Mouse (Mus musculus): ENCODE data around the gene Erbin.

The Erbin gene

DNA sequence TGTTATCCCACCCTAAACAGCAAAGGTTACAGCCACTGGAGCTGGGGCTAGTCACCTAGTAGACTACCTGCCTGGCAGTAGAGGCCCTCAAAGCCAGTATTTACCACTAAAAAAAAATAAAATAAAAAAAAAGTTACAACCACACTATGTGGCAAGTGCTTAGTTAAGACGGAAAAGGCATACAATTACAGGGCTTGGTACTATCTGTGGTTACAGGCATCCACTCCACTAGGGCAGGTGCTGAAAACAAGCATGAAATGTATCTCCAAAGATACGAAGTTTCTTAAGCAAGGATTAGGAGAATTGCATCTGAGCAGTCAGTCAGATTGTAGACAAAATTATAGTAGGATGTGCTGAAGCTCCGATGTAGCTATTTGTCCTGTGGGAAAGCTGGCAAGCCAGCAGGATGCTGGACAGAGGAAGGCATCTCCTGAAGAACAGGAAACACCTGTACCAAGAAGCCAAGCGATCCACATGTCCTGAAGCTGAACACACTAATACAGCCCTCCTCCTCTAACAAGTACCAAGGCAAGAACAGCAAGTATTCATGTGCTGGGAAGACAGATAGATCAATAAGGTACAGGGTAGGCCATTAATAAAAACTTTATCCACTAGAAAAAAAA is 6.1 kb downstream of the Erbin start:
- no peak for DNase-seq (ENCODE audit: extremely low read depth, low read depth, low spot score)

DNA sequence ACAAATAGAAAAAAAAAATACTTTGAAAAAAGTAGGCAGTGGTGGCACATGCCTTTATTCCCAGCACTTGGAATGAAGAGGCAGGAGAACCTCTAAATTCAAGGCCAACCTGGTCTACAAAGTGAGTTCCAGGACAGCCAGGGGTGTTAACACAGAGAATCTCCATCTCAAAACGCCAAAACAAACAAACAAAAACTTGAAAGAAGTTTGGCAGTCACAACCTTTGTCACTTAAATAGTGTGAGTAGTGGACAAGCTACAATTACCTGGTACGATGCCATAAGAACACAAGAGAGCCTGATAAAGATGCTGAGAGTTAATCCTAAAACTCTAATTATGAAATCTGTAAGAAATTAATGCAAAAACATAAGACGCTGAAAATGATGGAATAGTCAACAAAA is 8.0 kb downstream of the Erbin start:
- no peak for DNase-seq (ENCODE audit: extremely low read depth, low read depth, low spot score)

DNA sequence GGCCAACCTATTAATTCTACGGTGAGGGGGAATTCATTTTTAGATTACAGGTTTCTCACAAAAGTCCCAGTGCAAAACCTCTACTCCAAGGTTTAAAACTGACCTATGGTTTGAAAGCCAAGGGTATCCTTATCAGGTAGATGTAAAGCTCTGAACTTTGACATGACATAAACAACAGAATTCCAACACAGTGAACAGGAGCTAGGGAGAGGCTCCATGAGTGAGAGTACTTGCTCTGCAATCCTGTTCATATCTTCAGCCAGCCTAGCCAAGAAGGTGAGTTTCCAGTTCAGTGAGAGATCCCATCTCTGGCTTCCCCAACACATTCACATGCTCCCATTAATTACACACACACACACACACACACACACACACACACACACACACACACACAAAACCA is 9.7 kb downstream of the Erbin start:
- DNase-seq (ENCODE audit: extremely low read depth, low read depth, low spot score) = no peak

DNA sequence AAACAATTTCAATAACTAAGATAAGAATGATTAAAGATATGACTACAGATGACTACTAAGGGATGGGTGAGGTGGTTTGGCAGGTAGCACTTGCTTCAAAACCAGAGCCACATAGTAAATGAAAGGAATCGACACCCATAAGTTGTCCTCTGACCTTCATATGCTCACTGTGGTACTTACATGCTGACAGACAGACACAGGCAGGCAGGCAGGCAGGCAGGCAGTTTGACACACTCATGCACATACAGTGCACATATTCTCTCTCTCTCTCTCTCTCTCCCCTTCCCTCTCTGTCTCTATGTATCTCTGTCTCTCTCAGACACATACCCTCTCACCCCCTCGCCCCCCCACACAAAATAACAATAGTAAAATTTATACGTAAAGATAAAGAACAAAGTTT is 10.4 kb downstream of the Erbin start:
- no peak for DNase-seq (ENCODE audit: extremely low read depth, low read depth, low spot score)

DNA sequence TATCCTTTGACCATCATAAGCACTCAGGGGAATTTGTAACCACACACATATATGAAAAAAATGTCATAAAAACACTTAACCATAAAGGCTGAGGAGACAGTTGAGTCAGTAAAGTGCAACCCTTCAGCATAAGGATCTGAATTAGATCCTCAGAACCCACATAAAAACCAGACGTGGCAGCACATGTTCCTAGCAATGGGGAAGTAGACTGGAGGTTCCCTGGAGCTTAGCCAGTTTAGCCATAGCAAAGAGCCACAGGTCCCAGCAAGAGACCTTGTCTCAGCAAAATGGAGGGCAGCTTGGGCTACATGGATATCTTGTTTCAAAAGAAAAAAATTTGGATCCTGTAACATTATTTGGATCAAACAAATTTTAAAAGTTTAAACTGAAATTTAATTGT is 20.3 kb downstream of the Erbin start:
- no peak for DNase-seq (ENCODE audit: extremely low read depth, low read depth, low spot score)

DNA sequence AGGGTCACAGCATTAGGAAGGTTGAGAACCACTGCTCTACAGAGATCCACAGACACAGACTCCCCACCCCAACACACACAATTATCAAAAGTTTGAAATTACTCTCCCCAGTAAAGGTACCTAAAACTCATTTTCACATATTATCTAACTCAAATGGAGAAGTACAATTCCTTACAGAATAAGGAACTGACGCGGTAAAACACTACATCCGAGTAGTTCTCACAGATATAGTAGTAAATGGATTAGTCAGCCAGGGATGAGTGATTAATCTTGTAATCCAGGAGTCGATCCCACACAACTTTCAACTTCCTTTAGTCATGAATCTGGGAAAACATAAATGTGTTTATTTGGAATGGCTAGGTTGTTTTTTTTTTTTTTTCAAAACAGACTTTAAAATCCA is 22.7 kb downstream of the Erbin start:
- no peak for DNase-seq (ENCODE audit: extremely low read depth, low read depth, low spot score)

DNA sequence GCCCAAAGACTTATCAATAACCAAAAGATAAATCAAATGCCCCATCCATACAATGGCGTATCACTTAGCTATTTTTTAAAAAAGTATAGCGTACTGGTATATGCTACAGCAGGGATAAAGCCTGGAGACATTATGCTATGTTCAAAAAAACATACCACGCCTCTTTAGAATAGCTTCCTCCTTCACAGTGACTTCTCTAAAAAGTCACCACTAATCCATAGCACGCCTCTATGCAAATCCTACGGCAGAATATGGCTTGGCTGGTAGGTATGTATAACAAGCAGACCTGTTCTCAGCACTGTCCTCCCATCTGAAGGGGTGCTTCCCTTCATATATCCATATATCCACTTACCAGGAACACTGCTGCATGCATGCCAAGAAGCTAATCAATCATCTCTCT is 27.2 kb downstream of the Erbin start:
- DNase-seq (ENCODE audit: extremely low read depth, low read depth, low spot score) = no peak

DNA sequence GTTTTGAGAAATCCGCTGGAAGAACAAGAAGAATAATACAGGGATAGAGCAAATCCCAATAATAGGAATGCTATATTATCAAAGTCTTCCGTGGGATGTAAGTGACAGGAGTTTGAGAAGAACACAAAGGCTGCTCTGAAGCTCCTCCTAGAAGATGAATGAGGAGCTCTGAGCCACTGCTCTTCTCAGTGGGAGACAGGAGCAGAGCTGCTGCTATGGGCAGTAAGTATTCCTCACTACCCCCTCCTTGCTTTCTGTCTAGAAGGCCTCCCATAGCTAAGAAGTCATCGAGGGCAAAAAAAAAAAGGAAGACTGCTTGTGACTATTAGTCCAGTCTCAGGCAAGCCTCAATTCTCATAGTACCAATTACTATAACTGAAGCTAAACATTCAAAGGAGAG is 30.3 kb downstream of the Erbin start:
- DNase-seq (ENCODE audit: extremely low read depth, low read depth, low spot score) = no peak

DNA sequence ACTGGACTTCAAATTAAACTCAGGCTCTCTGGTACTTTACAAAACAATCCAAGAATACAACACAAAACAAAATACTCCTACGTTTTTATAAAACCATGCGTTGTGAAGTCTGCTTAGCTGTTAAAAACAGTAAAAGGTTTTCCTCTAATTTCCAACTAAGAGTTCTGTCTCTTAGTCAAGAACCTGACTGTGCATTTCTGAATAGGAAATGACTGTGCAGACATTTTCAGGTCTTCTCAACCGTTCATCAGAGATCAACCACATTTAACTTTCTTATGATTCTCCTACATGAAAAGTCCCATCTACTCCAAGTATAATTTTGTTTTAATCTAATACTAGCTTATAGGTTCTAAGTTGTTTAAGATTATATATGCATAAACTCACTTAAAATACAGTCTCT is 33.8 kb downstream of the Erbin start:
- no peak for DNase-seq (ENCODE audit: extremely low read depth, low read depth, low spot score)

DNA sequence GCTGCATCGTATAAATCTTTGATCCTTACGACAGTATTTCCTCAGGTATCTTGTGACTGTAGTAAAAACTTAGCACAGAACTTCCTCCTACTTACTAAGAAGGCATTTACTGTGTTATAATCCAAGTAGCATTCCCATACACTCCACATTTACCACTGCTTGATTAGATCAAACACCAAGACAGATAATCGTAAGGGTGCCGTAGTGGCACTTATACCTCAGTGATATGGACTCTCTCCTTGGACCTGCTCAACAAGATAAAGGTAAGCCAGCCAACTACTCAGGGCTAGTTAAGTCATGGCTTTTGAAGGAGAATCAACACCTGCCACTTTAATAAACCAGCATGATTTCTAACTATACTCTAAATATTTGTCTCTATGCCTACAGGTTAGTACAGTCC is 39.1 kb downstream of the Erbin start:
- no peak for DNase-seq (ENCODE audit: extremely low read depth, low read depth, low spot score)

DNA sequence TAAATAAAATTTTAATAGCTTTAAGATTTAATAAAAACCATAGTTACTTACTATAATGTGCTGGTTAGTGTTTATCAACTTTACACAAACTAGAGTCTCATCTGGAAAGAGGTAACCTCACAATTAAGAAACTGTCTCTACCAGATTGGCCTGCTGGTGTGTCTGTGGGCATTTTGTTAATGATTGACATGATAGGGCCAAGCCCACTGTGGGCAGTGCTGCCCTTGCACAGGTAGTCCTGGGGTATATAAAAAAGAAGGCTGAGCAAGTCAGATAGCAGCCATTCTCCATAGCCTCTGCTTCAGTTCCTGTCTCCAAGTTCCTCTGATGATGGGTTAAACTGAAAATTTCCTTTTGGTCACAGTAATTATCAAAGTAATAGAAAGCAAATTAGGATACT is 43.6 kb downstream of the Erbin start:
- DNase-seq (ENCODE audit: extremely low read depth, low read depth, low spot score) = no peak

DNA sequence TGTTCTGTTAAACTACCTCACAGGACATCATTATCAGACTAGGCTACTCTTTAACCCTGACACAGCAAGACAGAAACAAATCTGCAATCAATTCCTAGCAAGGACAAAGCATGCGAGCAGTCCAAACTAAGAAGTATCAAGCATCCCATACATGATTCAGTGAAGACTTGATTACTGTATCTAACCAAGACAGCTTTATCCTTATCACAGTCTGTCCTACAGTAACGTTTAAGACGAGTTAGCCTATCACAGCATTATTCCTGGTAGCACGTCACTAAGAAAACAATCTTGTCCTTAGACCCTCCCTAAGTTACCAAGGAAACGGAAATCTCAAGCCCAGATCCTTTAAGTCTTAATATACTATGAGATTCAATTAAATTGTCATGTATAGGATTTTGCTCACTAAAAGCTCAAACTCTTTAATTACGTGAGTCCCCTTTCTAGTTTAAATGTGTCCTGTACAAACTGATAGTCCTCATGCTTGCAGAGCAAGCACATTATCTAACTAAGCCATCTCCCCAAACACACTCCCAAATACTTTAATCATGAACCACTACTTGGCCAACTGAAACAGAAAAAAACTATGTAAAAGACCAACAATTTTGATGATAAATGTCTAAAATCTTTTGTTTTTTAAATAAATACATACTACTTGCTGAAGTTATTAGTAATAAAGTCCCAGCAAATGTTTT is 44.3 kb downstream of the Erbin start:
- no peak for DNase-seq (ENCODE audit: extremely low read depth, low read depth, low spot score)

DNA sequence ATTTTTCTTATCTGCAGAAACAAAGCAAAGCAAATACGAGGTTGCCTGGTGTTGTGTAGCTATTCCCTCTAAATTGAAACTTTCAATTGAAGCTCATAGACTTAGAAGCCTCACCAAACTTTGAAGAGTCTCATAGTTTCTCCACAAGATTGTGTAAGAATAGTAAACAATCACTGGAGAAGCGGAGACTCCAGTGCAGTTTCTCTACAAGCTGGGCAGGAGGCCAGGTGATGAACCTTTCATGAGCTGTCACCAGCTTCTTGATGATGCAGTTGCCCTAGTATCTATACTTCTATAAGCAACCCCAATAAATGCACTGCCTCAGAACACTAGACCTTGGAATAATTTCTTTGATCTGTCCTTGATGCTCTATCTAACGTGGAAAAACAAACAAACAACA is 49.5 kb downstream of the Erbin start:
- no peak for DNase-seq (ENCODE audit: extremely low read depth, low read depth, low spot score)

DNA sequence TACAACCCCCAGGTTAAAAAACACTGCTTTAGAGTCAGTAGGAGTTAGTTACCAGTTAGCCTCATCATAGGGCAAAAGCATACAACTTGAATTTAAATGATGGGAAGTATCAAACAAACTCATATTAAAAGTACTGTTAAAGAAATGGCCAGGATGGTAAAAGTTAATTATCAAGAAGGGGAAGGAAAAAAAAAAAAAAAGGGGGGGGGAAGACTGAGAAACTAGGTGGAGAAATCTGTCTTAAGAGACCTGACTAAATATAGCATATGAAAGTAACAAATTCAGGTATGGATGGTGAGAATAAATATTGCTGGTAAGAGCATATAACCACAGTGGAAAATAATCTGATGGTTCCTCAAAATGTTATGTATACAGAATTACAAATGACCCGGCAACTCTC is 50.2 kb downstream of the Erbin start:
- no peak for DNase-seq (ENCODE audit: extremely low read depth, low read depth, low spot score)

DNA sequence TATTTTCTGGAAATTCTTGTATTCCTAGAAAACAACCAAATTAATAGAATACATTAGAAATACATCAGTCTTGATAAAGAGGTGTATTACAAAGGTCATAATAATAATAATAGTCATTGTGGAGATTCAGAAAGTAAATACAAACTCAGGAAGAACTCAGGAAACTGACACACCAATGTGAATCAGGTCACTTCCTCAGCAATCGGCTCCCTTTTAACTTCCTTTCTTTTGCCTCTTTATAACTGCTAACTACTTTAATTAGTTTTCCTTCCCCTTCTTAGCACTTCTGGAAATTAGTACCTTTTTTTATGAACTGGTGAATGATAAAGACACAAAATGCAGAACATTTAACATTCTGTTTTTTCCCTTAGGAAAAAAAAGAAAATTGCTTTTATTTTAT is 51.4 kb downstream of the Erbin start:
- DNase-seq (ENCODE audit: extremely low read depth, low read depth, low spot score) = no peak

DNA sequence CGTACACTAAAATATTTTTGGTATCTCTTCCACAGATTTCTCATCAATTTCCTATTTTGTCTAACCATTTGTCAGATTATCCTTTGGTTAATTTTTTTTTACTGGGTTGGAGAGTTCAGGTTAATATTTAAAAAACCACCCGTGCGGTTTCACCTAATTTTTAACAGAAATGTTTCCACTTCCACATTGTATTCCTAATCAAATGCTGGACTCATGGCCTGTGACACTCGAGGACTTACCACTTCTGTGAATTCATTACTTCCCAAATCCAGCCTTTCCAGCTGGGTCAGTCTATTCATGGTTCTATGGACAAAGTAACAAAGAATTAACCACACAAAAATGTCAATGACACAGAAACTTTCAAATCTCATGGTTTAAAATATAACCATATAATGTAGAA is 58.3 kb downstream of the Erbin start:
- DNase-seq (ENCODE audit: extremely low read depth, low read depth, low spot score) = no peak

DNA sequence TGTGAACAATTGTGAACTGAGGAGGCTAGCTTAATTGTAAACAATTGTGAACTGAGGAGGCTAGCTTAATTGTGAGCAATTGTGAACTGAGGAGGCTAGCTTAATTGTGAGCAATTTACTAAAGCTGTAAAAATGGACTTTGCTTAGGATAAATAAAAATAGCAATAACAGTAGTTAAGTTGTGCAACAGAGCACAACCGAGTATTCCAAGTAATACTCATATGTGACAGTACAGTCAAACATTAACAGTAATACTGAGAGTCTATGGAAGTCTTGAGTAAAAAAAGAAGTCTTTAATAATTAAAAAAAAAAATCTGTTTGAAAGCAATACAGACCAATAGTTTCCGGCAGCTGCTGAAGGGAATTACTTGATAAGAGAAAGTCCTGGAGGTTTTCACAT is 61.3 kb downstream of the Erbin start:
- no peak for DNase-seq (ENCODE audit: extremely low read depth, low read depth, low spot score)

DNA sequence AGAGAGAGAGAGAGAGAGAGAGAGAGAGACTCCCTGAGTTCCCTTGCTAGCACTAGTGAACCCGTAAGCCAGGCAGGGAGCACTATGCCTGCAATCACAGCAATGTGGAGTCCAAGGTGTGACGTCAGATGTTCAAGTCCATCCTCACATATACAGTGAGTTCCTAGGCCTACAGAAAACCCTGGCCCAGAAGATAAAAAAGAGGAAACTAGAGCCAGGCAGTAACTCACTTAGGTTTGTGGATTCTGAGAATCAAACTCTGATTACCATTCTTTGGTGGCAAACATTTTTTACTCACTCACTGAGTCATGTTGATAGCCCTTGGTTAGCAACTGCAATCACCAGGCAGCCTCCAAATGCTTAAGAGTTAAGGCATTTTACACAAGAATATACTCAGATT is 72.7 kb downstream of the Erbin start:
- DNase-seq (ENCODE audit: extremely low read depth, low read depth, low spot score) = no peak

DNA sequence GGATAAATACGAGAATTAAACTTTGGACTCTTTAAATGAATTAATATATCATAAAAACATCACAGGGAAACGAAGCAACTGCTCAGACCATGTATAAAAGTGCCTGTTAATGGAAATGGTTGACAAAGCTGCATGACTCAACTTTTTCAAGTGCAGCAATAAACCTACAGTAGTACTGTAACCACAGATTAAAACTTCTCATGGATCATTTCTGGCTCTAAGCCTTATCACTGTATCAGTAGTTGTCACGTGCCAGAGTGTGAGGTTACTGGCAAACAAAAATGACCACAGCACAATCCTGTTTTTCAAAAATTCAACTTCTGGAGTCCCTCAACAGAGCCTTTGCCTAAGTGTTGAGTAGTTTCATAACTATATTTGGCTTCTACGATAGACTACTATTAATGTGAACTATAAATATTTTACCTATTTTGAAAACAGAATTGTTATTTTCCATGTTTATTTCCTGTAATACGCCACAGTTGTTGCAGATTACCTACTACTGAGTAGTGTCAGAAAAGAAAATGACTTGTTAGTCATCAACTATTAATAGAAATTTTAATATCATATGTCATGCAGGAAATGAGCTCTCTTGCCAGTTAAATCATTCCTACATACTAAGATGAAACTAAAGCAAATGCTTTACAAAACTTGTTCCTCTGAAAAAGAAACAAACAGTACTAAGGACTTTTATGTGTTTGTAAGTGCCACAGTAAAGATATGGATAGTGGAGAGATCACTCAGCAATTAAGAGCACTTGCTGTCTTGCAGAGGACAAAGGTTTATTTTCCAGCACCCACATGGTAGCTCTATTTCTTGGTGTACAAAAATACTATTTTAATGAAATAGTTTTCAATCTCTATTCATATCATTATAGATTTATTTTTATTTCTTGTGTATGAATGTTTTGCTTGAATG is 78.8 kb downstream of the Erbin start:
- DNase-seq (ENCODE audit: extremely low read depth, low read depth, low spot score) = no peak

DNA sequence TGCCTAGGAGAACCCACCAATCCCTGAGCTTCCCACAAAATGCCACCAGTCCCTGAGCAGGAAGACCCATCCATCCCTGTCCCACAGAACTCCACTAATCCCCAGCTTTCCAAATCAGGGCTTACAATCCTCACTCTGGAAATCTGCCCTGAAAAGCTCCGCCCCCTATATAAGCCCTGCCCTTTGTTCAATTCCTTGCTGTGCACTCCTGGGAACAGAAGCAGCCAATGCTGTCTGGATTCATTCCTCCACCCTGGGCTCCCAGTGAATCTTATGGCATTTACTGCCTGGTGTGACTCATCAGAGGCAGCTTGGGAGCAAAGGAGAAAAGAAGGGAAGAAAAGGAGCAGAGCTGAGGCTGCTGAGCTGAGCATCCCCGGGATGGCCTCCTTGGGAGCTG is 81.7 kb downstream of the Erbin start:
- no peak for DNase-seq (ENCODE audit: extremely low read depth, low read depth, low spot score)

DNA sequence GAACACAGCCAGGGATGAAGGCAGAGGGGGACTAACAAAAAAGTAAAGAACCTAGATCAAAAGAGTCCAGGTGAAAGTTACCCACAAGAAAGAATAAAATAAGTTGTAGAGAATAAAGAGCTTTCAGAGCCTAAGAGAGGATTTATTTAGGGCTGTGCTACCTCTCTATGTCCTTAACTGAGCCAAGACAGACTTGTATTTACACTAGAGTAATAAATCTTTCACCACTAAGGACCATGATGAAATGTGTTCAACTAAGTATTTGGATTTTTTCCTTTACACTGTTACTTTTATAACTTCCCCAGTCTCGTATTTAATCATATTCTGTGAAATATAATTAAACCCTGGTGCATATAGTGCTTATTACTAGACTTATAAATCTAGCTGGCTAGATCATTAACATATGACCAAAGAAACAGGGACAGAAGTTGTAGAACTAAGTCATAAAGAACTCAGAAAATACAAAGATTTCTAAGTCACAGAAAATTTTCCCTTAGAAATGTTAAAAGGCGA is 90.6 kb downstream of the Erbin start:
- no peak for DNase-seq (ENCODE audit: extremely low read depth, low read depth, low spot score)

DNA sequence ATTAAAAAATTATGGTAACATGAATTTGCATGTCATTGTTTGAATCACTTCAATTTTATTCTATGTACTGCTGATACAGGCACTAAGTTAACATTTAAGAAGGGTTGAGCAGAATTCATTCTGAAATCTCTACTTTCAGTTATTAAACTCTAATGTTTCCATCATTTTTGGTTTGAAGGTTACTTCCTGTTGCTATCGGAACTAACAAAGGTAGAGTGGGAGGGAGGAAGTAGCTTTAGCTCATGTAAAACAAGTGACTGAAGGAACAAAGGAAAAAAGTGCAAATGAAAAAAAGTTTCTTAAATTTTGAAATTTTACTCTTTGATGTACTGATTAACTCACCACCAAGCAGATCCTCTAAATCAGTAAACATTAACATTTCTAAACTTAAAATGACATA is 98.0 kb downstream of the Erbin start:
- no peak for DNase-seq (ENCODE audit: extremely low read depth, low read depth, low spot score)
